Mouse (Mus musculus): ENCODE measurements at regions not wholly inside any gene's neighbourhood (a gene's known extent, or its start where the extent isn't known, plus 50 kb on each side); places are given as distances from the start of the nearest gene placed in this dataset.

GRCm38 (mm10) chr4:55686771-55687170 is 154.5 kb upstream of the Klf4 start:
- TF ChIP-seq POLR2A (IDR thresholded peaks at IDR 0.05; ENCODE audit: insufficient read length, low read depth) (no peak), POLR2AphosphoS2 (IDR thresholded peaks at IDR 0.05; ENCODE audit: insufficient read length, low read depth) (no peak), USF1 (IDR thresholded peaks at IDR 0.05; ENCODE audit: low read depth) (no peak), TCF12 (IDR thresholded peaks at IDR 0.05; ENCODE audit: insufficient read depth, poor library complexity, severe bottlenecking) (no peak), CEBPB (IDR thresholded peaks at IDR 0.05; ENCODE audit: insufficient read depth, poor library complexity, severe bottlenecking) (no peak)

All from myocyte (in vitro differentiated cells).